ENCODE assay signal across 16 mouse cellular contexts in the genomic region with DNA sequence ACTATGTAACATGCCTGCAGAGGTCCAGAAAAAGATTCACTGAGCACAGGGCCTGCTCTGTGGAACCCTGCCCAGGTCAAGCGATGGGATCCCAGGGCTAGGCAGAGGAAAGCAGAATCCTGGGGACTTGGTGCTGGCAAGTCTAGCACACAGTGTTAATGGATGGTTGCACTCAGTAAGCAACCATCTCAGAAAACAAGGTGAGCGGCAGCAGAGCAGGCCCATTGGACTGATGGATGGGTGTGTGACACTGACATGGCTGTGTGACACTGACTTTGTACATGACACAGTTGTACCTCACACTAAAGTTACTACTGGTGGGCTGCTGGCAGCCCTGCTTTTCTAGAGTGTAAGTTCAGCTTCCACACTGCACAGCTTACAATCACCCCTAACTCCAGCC.
"Had no signal": no experiment of that assay in that cellular context is flagged by ENCODE, and none has a peak within 500 bp of the region (broad histone marks: within the 10 kb centered on the region; RNA-seq: fewer than 3 reads in every experiment).

No protein-coding gene starts in this region.

- H3K27ac ChIP-seq: neural tube, embryonic 13.5 days; neural tube, embryonic 15.5 days; stomach, embryonic 15.5 days; stomach, postnatal 0 days had no signal

- H3K4me2 ChIP-seq: neural tube, embryonic 13.5 days; neural tube, embryonic 15.5 days; stomach, embryonic 15.5 days had no signal

- H3K4me3 ChIP-seq: neural tube, embryonic 13.5 days; neural tube, embryonic 15.5 days; stomach, embryonic 15.5 days had no signal

- DNase-seq: retina, postnatal 1 day; right cerebral cortex, adult 18-20 months; right cerebral cortex, postnatal 14 days; right cerebral cortex, postnatal 25 days; right cerebral cortex, postnatal 4 days; spleen, adult 18-20 months; thymus, adult 18-20 months; thymus, adult 2 months; thymus, postnatal 14 days; thymus, postnatal 25 days; thymus, postnatal 36 days; thymus, postnatal 4 days had no signal

- H3K27me3 ChIP-seq: neural tube, embryonic 13.5 days; neural tube, embryonic 15.5 days; stomach, embryonic 15.5 days had no signal

- H3K9ac ChIP-seq: neural tube, embryonic 13.5 days; neural tube, embryonic 15.5 days; stomach, embryonic 15.5 days had no signal

- H3K4me1 ChIP-seq: stomach, embryonic 15.5 days had no signal

- H3K9me3 ChIP-seq: neural tube, embryonic 13.5 days; neural tube, embryonic 15.5 days; stomach, embryonic 15.5 days had no signal
